Mouse (Mus musculus) erythroblast, adult 5-6 weeks (primary cell): ENCODE data around the gene Mef2a. TPM values are rescaled to one million over a fixed set of nuclear protein-coding genes. Genes with fewer than 3 reads are reported as not detected.

Source experiments
- ATAC-seq: replicated peaks from 2 replicates; pipeline ENCODE4 v1.8.0; 2016; ENCODE audit warnings: moderate number of reproducible peaks, mild to moderate bottlenecking, moderate TSS enrichment, inconsistent platforms; ENCODE audit not compliant: poor library complexity, low FRiP score, severe bottlenecking
- total RNA-seq, 2 experiments: library from RNA; stranded (forward) in 1 of 2; stranded (reverse) in 1 of 2; fragments of 150-400 nt in 1 of 2; fragments of 200-764, 138-1000 nt in 1 of 2; gene quantifications; 2 replicates each; pipeline versions ENCODE4 v1.2.3 to v1.2.4; 2015 to 2017; ENCODE audit warnings: low replicate concordance in 2 of 2

Gene Mef2a
- total RNA-seq, 2 experiments from 2014 or later: 11.8 to 14.2 TPM

DNA sequence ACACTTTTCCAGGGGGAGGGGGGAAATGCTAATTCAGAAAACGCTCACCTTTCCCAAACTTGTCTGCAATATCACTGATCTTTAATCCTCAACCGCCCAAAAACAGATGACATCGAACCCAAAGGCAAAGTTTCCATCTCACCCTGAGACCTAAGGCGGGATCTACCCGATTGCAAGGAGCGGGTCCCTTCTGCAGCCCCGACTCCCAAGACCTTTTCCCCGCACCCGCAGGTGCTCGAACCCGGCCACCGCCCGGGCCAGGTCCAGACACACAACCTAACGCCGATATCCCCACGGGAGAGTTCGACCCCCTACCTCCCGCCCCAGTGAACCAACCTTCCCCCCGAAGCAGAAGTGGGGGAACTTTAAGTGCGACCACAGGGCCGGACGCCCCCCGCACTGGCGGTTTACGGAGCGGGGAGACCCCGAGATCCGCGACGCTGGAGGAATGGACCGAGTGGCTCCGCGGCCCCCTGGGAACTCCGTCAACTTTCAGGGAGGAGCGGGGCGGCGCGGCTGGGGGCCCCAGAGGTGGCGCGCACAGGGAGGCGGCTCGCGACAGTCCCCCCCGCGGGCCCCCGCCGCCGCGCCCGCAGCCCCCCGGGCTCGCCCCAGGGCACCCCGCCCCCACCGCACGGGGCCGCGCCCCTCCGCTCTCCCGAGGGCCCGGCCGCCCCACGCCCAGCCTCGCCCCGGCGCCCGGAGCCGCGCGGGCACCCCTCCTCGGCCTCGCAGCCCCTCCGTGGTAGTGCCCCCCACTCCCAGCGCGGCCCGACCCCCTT is 576 bp downstream of the Mef2a start:
- ATAC-seq: no peak

DNA sequence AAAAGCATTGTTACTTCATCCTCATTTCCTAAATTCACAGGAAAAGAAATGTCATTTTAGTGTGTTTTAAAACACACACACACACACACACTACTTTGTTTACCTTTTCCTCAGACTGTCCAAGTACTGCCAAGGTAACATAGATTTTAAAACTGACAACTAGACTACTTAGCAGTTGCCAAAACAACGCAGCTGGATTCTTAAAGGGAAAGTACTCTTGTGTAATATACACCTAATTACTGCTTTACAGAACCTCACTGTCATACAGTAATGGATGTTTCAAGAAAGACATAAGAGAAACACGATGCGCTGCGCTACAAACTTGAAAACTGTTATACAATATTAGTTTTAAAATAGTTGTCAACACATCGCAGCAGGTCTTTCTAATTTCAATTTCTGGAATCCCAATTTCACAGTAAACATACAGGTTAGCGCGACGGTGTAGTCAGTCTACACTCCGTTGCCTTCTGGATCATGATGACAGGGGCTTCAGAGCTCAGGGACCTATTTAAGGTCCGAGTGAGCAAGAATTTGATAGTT is 1.2 kb downstream of the Mef2a start:
- ATAC-seq: no peak

DNA sequence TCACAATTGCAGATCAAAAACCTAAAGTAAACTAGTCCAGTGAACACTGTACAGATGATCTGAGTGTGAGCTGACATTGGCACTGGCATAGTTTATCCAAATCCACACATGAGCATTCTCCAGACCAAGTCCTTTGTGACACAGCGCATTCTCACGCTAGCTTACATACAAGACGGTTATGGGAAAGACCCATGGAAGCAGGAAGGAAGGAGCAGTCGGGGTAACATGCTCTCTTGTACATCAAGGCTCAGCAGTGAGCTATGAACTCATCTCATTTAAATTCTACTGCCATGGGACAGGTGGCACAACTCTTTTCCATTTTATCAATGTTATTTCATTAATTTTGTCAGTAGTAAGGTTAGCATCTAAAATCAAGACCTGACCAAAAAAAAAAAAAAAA is 3.0 kb downstream of the Mef2a start:
- no peak for ATAC-seq

DNA sequence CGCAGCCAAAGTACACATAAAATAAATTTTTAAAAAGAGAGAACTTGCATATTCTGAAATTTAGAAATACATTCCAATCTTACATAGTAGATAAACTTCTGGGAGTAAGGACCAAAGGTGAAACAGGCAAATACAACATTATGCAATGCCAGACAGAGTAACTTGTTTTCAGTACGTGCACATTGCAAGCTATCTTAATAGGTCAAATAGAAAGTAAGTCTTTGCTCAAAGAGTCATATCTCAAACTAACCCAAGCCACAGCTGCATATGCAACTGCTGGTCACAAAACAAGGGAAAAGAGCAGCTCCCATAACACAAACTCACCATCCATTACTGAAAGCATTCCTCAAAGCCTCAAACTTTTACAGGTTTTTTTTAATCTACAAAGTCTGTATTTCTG is 4.3 kb downstream of the Mef2a start:
- no peak for ATAC-seq

DNA sequence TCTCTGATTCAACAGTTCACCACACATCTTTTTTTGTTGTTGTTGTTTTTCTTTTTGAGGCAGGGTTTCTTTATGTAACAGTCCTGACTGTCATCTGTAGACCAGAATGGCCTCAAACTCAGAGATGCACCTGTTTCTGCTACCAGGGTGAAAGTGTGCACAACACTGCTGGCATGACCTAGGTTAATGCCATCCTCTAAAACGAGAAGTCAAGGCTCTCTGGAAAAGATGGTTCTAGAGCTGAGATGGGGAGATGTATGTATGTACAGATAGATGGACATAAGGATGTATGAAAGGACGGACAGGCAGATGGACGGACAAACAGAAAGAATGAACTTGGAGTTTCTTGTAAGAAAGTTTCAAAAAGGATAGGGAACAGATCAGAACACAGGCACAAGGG is 12.1 kb downstream of the Mef2a start:
- ATAC-seq: no peak

DNA sequence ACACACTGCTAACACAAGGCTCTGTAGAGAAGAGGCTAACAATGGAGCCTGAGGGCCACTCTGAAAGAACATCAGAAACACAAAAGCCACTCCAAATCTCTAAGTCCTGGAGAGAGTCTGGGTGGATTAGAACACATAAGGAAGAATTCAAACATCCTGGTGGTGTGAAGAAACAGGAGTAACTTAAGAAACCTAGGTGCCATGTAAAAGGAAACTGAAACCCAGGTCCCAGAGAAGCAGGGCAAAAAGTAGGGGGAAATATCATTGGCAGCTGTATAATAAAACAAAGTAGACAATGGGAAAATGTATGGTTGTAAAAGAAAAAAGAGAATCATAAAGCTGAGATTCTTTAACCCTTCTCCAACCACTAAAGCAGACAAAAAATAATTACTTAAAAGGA is 12.8 kb downstream of the Mef2a start:
- no peak for ATAC-seq

DNA sequence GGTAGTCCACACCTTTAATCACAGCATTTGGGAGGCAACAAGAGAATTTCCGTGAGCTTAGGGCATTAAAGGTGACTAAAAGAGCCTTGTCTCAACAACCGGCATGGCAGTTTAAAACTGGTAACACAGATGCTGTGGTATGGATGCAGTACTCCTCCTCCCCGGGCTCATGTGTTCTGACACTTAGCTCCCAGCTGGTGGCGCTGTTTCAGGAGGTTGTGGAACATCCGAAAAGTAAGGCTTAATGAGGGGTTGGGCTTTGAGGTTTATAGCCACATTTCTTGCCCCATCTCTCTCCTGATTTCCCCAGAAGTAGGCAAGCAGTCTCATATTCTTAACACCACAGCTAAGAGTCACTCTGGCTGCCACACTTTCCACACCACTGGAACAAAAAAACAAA is 16.8 kb downstream of the Mef2a start:
- ATAC-seq: no peak

DNA sequence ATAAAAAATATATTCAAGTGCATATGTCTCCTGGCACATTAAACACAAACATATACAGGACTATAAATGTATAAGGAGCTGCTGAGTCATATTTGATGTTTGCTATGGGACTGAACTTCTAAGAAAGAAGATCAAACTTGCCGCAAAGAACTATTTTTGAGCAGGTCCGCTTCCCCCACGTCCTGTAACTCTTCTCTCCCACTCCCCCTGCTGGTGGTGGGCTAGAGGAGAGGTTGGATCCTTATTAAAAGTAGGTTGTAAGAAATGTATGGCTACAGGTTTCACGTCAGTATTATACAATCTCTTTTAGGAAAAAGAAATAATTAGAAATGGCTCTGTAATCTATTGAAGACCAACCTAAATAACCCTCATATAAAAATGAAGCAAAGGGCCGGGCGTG is 19.0 kb downstream of the Mef2a start:
- no peak for ATAC-seq

DNA sequence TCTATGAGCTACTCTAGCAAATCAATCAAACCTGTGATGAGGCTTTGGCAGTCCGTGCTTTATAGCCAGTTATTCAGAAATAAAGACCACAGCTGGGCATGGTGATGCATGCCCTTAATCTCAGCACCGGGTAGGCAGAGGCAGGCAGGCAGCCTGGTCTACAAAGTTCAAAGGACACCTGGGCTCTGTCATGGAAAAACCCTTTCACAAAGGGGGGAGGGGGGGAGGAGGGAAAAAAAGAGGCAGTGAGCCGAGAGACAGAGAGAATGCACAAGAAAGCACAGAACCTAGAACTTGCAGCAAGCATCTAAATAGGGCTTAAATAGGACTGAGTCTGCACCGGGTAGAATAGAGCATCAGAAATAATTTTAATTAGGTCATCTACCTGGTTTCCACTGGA is 19.7 kb downstream of the Mef2a start:
- ATAC-seq: no peak

DNA sequence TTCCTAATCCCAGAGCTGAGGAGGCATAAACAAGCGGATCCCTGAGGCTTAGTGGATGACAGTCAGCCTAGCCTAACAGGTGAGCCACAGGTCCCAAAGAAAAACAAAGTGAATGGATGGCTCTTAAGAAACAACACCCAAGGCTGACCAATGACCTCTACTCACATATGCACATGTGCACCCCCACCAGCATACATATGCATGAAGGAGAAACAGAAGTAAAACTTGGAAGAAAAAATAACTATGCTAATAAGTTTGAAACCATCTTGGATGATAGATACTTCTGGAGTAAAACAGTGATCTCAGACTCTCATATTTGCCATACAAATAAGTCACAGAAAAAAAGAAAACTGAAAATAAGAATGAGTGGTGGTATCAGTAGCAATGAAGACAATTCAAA is 28.2 kb downstream of the Mef2a start:
- no peak for ATAC-seq

DNA sequence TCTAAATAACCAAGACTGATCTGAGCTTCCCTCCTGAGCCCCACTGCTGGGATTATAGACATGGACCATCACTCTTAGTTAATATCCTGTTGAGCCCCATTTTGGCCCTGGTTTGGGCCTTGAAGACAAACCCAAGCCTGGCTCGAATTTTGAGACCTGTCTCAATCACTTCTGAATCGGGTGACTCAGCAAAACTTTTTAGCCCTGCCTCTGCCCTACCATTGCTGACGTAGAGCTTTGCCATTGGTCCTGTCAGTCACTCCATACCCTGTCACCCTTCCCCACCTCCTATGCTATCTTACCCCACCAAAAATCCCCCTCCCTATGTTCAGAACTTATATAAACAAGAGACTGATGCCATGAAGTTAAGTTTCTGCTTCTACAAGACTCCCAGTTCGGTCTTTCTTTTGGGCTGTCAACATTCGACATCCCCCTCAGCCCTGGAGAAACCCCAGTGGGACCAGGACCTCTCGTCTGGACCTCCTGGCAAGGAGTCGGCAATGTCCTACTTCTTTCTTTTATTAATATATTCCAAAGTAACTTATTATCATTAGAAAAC is 30.5 kb downstream of the Mef2a start:
- no peak for ATAC-seq

DNA sequence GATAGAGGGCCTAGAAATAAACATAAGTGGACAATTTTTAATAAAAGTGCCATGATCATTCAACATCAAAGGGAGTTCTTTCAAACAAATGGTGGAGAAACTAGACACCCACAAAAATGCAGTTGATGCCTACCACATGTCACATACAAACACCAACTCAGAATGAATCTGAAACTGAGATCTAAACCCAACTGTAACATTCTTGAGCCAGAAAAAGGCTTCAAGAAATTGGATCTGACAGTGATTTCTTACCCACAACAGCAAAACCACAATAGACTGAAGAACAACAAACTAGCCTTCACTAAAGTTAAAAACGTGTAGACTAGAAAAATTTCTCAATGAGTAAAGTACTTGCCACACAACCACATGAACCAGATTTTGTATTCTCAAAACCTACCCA is 52.3 kb downstream of the Mef2a start:
- ATAC-seq: no peak

DNA sequence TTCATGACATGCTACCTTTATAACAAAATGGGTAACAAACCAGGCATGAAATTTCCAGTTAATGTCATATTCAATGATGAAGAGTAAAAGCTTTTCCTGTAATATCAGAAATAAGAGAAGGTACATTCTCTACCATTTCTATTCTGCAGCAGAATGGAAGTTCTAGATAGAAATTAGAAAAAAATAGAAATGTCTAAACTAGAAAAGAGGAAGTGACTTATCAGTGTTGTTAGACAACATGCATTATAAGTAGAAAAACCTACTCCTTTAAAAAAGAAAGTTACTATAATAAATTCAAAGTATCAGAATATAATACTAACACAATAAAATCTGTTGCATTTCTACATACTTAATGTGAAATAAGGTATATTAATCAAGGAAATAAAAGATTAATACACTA is 54.0 kb downstream of the Mef2a start:
- ATAC-seq: no peak

DNA sequence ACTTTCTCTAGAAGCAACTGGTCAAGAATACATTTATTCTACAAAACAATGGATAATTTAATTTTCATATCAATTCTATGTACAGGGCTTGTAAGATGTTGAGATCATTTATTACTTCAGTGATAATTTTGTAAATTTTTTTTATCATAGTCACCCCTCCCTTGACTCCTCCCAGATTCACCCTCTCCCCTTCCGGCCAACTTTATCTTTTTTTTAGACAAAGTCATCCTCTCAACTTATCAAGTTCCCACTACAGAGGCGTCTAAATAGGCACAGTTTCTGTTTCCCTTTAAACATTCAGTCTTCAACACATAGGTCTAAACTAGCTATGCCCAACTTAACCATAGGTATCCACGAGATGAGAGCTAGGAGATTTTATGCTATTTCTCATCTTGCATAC is 59.5 kb downstream of the Mef2a start:
- ATAC-seq: no peak

DNA sequence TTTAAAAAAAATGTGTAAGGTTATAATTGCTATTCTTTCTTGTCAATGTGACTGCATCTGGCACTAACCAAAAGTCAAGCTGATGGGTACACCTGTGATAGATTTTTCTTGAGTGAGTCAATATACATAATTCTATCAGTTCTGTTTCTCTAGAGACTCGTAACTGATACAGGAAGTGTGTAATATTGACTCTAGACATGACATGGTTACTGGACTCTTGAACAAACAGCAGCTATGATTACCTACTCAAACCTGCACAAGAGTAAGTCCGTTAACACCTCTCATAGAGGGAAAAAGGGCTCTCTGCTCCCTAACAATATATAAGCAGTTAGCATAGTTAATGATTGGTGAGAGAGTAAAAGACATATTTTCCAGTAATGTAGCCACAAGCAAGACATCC is 62.5 kb downstream of the Mef2a start:
- ATAC-seq: no peak

DNA sequence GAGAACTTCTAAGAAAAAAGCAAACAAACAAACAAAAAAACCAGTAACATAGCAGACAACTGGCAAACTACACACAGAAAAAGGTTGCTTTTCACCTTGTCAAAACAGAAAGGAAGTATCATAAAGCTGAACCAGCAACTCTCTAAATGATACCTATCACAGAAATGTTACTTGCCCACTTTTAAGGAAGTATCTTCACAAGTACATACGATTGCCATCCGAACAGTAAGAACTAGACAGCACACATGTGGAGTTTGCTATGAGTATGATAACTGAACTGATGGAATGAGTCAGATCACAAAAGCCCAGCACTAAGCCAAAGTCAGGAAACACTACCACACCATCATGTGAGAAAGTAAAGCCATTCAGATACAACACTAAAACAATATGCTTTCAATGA is 64.6 kb downstream of the Mef2a start:
- ATAC-seq: no peak

DNA sequence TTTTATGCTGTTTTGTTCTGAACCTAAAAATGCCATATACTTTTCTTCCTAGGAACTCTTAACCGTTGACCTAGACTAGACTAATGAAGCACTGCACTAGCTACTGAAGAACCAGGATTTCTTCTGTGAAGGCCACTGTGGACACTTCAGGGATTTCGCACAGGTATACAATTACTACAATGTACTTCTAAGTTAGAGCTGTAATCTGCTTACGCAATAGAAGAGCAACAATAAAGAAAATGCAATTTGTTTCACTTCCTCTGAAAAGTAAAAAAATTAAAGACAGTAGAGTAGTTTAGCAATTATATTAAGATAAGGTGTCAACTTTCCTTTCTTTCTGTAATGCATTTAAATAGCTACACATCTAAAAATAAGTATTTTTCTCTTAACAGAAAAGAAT is 65.6 kb downstream of the Mef2a start:
- no peak for ATAC-seq

DNA sequence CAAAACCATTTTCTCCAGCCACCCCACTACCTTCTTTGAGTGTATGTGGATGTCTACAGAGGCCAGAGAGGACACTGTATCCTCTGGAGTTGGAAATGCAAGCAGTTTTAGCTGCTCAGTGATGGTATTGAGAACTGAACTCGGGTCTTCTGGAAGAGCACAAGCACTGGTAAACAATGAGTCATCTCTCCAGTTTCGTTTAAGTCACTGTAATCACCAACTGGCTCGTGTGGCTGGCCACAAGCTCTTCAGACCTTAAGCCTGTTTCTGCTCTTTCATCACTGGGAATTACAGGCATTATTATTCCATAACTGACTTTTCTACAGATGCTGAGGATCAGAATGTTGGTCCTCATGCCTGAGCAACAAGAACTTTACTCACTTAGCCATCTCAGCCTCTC is 67.7 kb downstream of the Mef2a start:
- no peak for ATAC-seq

DNA sequence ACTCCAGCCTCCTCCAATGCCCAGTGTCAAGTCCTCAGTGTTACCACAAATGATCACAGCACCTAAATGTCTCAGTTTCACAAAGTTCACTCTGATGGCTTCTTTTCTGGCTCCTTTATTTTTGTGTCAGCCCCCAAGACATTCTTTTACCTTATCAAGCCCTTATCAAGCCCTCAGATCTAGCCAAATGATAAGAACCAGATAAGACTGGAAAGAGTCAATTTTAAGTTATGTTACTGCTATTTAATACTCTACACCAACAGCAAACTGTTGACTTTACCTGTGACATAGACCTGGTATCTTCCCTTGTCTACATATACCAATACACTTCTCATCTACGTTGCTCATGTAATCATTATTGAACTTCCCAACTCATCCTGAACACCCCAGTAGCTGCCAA is 76.2 kb downstream of the Mef2a start:
- ATAC-seq: no peak

DNA sequence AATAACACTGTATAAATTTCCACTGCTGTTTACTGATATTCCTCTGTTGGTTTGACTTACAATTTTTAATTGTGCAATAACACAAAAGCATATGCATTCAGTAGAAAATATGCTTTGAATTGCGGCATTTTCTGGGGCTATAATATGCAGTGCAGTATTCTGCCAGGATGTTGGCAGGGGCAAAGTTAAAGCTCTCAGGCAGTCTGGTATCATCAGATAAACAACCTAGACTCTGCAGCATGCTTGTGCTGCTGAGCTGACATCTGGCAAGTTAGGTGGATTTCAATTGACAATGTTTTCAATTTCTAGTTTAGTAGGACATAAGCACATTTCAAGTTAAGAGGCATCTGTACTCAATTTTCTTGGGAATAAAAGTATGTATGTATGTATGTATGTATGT is 81.3 kb downstream of the Mef2a start:
- no peak for ATAC-seq

DNA sequence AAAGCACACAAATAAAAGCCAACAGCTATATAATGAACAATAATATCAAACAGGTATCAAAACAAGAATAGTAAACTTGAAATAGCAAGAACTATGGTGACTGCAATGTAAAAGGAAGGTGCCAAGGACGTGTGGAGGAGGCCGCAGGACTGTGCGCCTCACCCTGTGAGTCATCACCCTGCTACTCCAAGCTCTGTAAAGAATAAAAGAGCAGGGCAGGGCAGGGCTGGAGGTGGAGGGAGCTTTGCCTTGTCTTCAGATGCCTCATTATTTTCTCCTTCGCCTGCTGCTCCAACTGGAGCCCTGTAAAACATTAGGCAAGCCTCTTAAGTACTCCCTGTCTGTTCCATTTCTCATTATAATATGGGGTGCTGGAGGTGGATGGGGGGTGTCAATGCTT is 85.2 kb downstream of the Mef2a start:
- ATAC-seq: no peak

DNA sequence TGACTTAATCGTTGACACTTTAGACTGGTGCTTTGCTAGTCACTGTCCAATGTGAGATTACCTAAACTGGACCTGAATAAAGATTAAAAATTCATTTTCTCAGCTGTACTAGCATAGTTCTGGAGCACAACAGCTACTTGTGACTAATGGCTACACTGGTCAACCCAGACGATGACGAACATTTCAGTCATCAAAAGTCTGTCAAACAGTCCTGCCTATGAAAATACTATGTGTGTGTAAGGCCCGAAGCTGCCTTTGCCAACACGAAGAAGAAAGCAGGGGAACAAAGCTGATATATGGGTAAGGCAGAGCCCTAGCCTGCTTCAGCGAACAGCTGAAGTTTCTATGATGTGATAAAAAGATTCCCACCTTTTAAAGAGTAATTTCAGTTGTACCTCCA is 89.1 kb downstream of the Mef2a start:
- ATAC-seq: no peak
